Mouse (Mus musculus) kidney, postnatal 0 days (tissue): ENCODE results near the gene Map4k1. TPM values are rescaled to one million over a fixed set of nuclear protein-coding genes. Genes with fewer than 3 reads are reported as not detected.

ENCODE experiments used
- ATAC-seq: fragments of 200-750 bp; cut with Nextera tagmentation; replicated peaks from 2 replicates; pipeline ENCODE4 v1.8.0; 2017; ENCODE audit warnings: low read depth, moderate number of reproducible peaks, moderate TSS enrichment, moderate library complexity; ENCODE audit not compliant: low FRiP score
- DNase-seq: peaks from one replicate; pipeline ENCODE4 v3.0.0-alpha.2; 2016; ENCODE audit warnings: low spot score
- H3K27ac ChIP-seq: fragments of 300-500 bp; sonication (generic); 2 replicates; pipeline ENCODE4 v1.5.1; 2014; ENCODE audit warnings: mild to moderate bottlenecking
- H3K27me3 ChIP-seq: fragments of 300-500 bp; sonication (generic); 2 replicates; pipeline ENCODE4 v1.6.1; 2014; ENCODE audit warnings: low read length, mixed read lengths; ENCODE audit not compliant: insufficient read depth
- H3K36me3 ChIP-seq: fragments of 300-500 bp; sonication (generic); 2 replicates; pipeline ENCODE4 v1.6.1; 2014; ENCODE audit warnings: low read length, mixed read lengths; ENCODE audit not compliant: insufficient read depth
- H3K4me1 ChIP-seq: fragments of 300-500 bp; sonication (generic); replicated peaks from 2 replicates; pipeline ENCODE4 v1.6.1; 2014; ENCODE audit warnings: antibody characterized with exemption, low read length, mixed read lengths; ENCODE audit not compliant: insufficient read depth
- H3K4me2 ChIP-seq: fragments of 300-500 bp; sonication (generic); 2 replicates; pipeline ENCODE4 v1.6.1; 2014; ENCODE audit warnings: mild to moderate bottlenecking, low read length, moderate library complexity, mixed read lengths
- H3K4me3 ChIP-seq: fragments of 300-500 bp; sonication (generic); replicated peaks from 2 replicates; pipeline ENCODE4 v1.5.1; 2014; ENCODE audit warnings: low read depth, low read length
- H3K9ac ChIP-seq: fragments of 300-500 bp; sonication (generic); 2 replicates; pipeline ENCODE4 v1.6.1; 2014; ENCODE audit warnings: low read depth, low read length
- H3K9me3 ChIP-seq: fragments of 300-500 bp; sonication (generic); replicated peaks from 2 replicates; pipeline ENCODE4 v1.6.1; 2016; ENCODE audit warnings: low read length, inconsistent platforms, mixed read lengths
- CTCF ChIP-seq: IDR thresholded peaks from 2 replicates; pipeline ENCODE4 v1.5.1; 2016; ENCODE audit warnings: antibody characterized with exemption, low read depth, mild to moderate bottlenecking, moderate library complexity
- WGBS: fragments of 180-500 bp; shearing (Covaris S2); extraction: QIAGEN DNeasy Blood & Tissue Kit; methylation state at CpG from one replicate; pipeline ENCODE4 v1.1.7; 2014; 5-methylcytosine and 5-hydroxymethylcytosine counted together
- polyA plus RNA-seq: library from polyadenylated mRNA; unstranded; fragments of >200 nt; fragmentation: Nextera tagmentation; extraction: Ambion mirVana; gene quantifications from 2 replicates; pipeline ENCODE4 v1.2.1, GENCODE M21; 2015

Map4k1 gene
- polyA plus RNA-seq, 1 experiment from 2014 or later: 7.6 TPM

DNA sequence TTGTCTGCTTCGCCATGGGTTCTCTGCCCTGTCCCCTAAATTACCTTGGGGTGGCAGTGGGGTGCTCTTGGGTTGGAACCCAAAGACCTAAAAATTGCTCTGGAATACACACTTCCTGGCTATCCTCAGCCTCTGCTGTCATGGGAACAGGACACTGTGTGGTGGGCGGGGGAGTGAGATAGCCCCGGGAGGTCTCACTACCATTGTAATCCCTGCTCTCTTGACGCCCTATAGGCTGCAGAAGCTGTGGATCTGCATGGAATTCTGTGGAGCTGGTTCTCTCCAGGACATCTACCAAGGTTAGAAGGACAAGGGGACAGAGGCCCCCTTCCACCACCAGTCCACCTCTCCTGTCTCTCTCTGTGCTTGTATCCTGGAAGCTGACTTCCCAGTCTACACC lies 2.0 kb downstream of the Map4k1 start:
- H3K4me1 ChIP-seq: peaks cover 6% of the 10 kb centered on the region
- H3K9ac ChIP-seq: no peak overlapping the region
- H3K4me3 ChIP-seq: no peak overlapping the region
- no peak for TF ChIP-seq CTCF
- H3K4me2 ChIP-seq: no peak overlapping the region
- ATAC-seq: no peak
- DNase-seq: no peak
- H3K27me3 ChIP-seq: no peaks in the 10 kb centered on the region
- H3K9me3 ChIP-seq: no peaks in the 10 kb centered on the region
- H3K36me3 ChIP-seq: peaks cover 6% of the 10 kb centered on the region
- WGBS: 87% methylated on average over 4 of the region's 4 CpGs
- H3K27ac ChIP-seq: no peak overlapping the region

DNA sequence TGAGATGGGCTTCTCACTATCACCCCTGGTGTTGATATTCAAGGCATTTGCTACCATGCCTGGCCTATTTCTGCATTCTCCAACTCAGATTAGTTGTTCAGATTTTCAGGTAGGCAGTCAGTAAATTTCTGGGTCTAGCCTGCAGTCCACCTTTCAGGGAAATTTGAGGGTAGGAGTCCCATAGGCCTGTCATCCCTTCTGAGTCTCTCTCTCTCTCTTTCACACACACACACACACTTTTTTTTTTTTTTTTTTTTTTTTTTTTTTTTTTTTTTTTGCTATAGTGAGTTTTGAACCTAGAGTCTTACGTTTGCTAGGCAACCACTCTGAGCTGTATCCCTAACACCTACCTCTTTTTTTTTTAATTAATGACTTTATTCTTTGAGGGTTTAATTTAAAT lies 2.6 kb downstream of the Map4k1 start:
- no peak overlapping the region for H3K9ac ChIP-seq
- ATAC-seq: no peak
- no peak overlapping the region for H3K27ac ChIP-seq
- H3K27me3 ChIP-seq: no peaks in the 10 kb centered on the region
- no peak for DNase-seq
- H3K36me3 ChIP-seq: 0 out of 2 replicates have a peak, but pooled peaks cover under 1% of the 10 kb centered on the region
- WGBS: 100% methylated on average over 1 of the region's 1 CpGs
- H3K4me3 ChIP-seq: no peak overlapping the region
- H3K9me3 ChIP-seq: no peaks in the 10 kb centered on the region
- H3K4me1 ChIP-seq: peaks cover 6% of the 10 kb centered on the region
- TF ChIP-seq CTCF: no peak
- no peak overlapping the region for H3K4me2 ChIP-seq

DNA sequence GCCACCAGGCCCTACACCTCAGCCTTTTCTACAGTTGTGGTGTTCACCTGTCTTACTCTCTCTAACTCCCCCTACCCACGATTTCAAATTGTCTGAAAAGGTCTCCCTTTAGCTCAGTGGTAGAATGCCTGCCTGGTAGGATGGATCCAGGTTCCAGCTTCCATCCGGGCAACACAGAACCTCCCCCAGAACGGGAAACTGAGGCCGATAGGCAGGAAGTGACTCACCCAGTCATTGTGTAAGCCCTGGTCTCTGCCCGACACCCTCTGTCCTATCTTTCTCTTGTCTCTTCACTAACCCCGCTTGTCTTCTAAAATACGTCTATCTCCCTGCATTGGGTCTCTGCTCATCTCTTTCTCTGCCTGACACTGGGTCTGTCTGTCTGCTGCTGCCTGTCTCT lies 3.4 kb downstream of the Map4k1 start:
- TF ChIP-seq CTCF: no peak
- peaks cover 6% of the 10 kb centered on the region for H3K4me1 ChIP-seq
- DNase-seq (no peak), ATAC-seq (no peak)
- no peaks in the 10 kb centered on the region for H3K27me3 ChIP-seq
- H3K36me3 ChIP-seq: no peaks in the 10 kb centered on the region
- WGBS: 78% methylated on average over 7 of the region's 7 CpGs
- H3K9ac ChIP-seq: no peak overlapping the region
- no peak overlapping the region for H3K27ac ChIP-seq
- H3K9me3 ChIP-seq: no peaks in the 10 kb centered on the region
- H3K4me2 ChIP-seq: no peak overlapping the region
- H3K4me3 ChIP-seq: no peak overlapping the region

DNA sequence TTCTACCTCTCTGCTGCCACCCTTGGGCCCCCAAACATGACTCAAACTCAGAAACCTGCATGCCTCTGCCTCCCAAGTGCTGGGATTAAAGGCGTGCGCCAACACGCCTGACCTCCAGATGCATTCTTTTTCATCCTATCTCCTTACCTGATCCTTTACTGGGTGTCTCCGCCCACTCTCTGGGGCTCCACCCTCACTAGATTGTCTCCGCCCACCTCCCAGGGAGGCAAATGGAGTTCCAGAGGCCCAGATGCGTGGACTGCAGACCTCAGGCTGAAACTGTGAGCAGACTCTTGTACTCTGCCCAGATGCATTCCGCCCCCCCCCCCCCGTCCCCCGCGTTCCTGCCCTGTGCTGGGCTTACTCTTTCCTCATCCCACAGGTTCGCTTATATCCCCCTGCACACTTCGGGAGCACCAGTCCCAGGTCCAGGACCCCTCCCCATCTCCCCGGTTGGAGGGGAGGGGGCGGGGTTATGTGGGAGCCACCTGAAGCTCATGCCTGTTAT lies 9.0 kb downstream of the Map4k1 start:
- H3K4me1 ChIP-seq: no peaks in the 10 kb centered on the region
- no peak overlapping the region for H3K4me2 ChIP-seq
- H3K36me3 ChIP-seq: no peaks in the 10 kb centered on the region
- no peak overlapping the region for H3K9ac ChIP-seq
- H3K9me3 ChIP-seq: no peaks in the 10 kb centered on the region
- no peaks in the 10 kb centered on the region for H3K27me3 ChIP-seq
- DNase-seq (no peak), ATAC-seq (peak; percentile 52; the same call in 1 of the 2 replicates)
- WGBS: 56% methylated on average over 13 of the region's 14 CpGs
- H3K4me3 ChIP-seq: no peak overlapping the region
- no peak overlapping the region for H3K27ac ChIP-seq
- TF ChIP-seq CTCF: no peak

DNA sequence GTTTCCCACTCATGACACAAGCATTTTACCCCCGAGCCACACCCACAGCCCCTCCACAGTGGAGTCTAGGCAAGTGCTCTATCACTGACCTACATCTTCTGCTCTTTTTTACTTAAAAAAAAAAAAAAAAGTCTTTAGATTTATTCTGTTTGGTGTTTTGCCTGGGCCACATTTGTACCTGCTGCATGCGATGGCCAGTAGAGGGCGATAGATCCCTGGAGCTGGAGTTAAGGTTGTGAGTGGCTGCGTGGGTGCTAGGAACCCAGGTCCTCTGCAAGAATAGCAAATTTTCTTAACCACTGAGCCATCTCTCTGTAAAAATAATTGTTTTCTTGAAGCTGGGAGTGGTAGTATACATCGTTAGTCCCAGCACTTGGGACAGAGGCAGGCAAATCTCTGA lies 9.8 kb downstream of the Map4k1 start:
- no peaks in the 10 kb centered on the region for H3K4me1 ChIP-seq

DNA sequence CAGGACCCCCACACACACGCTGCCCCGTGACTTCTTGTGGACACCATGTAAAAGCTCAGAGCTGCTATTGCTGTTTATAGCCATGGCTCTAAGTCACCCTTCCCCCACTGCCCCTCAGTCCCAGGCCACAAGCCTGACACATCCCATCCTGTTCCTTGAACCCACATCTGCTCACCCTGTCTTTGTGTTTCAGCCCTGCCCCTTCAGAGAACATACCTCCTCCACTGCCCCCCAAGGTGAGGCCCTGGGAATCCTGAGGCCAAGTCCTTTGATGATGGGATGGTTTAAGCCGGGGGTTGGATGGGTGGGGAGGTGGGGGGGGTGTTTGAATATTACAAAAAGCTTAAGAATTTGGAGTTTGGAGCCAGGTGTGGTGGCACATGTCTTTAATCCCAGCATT lies 11.1 kb downstream of the Map4k1 start:
- no peak for TF ChIP-seq CTCF
- Histone ChIP-seq H3K4me3 (no peak overlapping the region), H3K27me3 (no peaks in the 10 kb centered on the region), H3K36me3 (no peaks in the 10 kb centered on the region), H3K27ac (no peak overlapping the region), H3K9me3 (no peaks in the 10 kb centered on the region), H3K4me1 (no peaks in the 10 kb centered on the region), H3K9ac (no peak overlapping the region), H3K4me2 (no peak overlapping the region)
- ATAC-seq: no peak
- DNase-seq: no peak
- 85% methylated on average over 3 of the region's 3 CpGs for WGBS

More for the DNA sequence above, 9.8 kb downstream of the Map4k1 start:
- Histone ChIP-seq H3K27me3 (no peaks in the 10 kb centered on the region), H3K4me2 (no peak overlapping the region), H3K36me3 (no peaks in the 10 kb centered on the region), H3K9ac (no peak overlapping the region), H3K9me3 (no peaks in the 10 kb centered on the region), H3K27ac (no peak overlapping the region), H3K4me3 (no peak overlapping the region)
- WGBS: 76% methylated on average over 5 of the region's 5 CpGs
- ATAC-seq: no peak
- no peak for DNase-seq
- peak; percentile 53 for TF ChIP-seq CTCF

DNA sequence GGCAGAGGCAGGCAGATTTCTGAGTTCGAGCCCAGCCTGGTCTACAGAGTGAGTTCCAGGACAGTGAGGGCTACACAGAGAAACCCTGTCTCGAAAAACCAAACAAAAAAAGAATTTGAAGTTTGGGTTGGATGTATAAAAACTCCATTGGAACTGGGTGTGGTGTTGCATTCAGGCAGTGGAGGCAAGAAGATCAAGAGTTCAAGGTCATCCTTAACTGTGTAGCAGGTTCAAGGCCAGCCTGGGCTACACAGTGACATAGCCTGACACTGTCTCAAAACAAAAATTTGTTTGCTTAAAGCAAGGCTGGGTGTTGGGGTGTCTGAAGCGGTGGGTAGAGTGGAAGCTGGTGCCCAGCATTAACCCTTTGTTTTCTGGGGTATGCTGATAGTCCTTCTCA lies 11.6 kb downstream of the Map4k1 start:
- 79% methylated on average over 3 of the region's 3 CpGs for WGBS
- ATAC-seq (no peak), DNase-seq (no peak)
- TF ChIP-seq CTCF: no peak
- Histone ChIP-seq H3K4me2 (no peak overlapping the region), H3K4me3 (no peak overlapping the region), H3K9ac (no peak overlapping the region), H3K27me3 (no peaks in the 10 kb centered on the region), H3K9me3 (no peaks in the 10 kb centered on the region), H3K27ac (no peak overlapping the region), H3K4me1 (no peaks in the 10 kb centered on the region), H3K36me3 (no peaks in the 10 kb centered on the region)
